Mouse (Mus musculus): ENCODE measurements around the gene Cdh18.

Gene Cdh18

DNA sequence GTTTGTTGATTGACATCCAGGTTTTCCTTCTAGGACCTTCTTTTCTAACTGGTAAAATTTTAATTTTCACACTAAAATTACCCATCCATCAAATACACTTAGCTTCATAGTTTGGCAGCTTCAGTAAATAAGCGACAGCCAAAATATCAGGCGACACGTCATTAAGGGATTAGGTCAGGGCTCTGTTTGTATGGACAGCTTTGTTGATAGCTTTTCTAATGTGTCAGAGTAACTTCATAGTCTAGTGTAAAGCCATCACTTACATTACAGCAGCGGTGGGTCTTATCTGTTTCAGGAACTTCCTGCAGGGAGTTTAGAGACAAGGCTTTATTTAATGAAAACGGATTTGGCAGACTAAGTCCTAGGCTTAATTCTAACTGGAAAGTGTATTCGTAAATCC, 904.5 kb downstream of the Cdh18 start:
- DNase-seq (ENCODE audit: low spot score in 2 of 2), result no peak

DNA sequence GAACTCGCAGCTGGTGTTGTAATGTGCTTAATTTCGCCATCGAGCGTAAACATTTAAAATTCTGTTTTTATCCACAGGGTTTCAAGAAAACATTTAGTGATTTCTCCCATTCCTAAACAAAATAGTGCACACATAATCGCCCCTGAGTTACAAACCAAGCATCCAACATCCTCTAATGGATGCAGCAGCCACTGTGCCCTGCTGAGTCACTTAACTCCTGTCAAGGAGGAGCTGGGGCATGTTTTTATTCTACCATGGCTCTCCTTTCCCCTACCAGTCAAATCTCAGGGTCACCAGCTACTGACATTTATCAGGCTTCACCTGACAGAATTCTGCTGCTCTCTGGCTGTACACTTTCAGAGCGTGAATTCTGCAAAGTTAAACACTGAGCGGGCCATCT, 906.5 kb downstream of the Cdh18 start:
- DNase-seq (ENCODE audit: low spot score in 2 of 2), result no peak

DNA sequence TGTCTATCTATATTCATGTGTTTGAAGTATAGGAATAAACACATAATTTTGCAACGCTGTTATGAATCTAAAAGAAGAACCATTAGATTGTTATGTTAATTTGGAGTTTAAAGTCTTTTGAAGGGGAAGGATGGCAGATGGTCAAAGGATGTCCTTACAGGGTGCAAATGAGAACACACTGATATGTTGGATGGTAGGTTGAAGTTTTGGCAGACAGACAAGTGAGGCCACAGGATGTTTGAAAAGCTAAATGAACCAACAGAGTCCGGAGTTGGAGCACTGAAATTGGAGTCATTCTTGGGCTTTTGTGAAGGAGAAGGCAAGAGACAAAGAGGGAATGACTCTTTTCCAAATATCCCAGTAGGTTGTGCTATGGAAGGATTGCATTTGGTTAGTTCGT, 908.6 kb downstream of the Cdh18 start:
- DNase-seq (ENCODE audit: low spot score in 2 of 2), result no peak

- no peak for DNase-seq (ENCODE audit: low spot score in 2 of 2)
Observed at GRCm38 (mm10) chr15:23470527-23471475, 922.0 kb downstream of the Cdh18 start.

- DNase-seq (ENCODE audit: low spot score in 2 of 2), result no peak
Observed at GRCm38 (mm10) chr15:23486306-23486705, 937.5 kb downstream of the Cdh18 start.

DNA sequence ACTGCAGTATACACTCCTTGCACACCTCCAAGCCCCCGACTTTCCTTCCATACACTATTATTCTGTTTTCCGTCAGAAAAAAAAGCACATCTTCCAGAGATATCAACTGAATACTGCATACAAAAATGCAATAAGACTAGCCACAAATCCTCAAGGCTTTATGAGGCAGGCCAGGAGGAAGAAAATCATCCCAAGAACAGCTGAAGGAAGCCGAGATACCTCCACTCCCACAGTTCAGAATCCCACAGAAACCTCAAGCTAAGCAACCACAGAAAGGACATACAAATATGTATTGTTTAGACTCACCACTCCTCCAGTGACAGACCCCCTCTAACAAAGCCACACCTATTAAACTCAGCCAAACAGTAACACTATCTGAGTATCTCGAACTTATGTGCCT, 957.7 kb downstream of the Cdh18 start:
- DNase-seq (ENCODE audit: low spot score in 2 of 2), result no peak

GRCm38 (mm10) chr15:23509694-23510093, 960.9 kb downstream of the Cdh18 start:
- no peak for DNase-seq (ENCODE audit: low spot score in 2 of 2)

- DNase-seq (ENCODE audit: low spot score in 2 of 2), result no peak
Observed at GRCm38 (mm10) chr15:23515786-23516185, 967.0 kb downstream of the Cdh18 start.

DNA sequence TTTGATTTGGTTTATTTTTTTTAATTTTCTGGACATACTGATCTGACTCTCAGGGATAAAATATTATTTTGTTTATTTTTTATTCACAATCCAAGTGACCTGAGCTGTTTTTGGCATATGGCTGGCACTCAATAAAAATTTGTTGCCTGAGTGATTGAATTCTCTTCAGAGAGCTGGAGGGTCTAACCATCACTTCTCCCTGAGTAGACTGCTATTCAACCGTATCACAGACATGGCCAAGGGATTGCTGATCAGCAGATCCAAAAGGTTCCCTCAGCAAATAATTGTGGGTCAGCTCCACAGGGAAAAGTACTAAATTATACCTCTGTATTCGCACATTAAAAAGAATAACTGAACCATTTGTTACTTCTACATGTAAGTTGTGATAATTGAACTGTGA, 969.3 kb downstream of the Cdh18 start:
- DNase-seq (ENCODE audit: low spot score in 2 of 2), result no peak
